Mouse (Mus musculus) liver, adult 2 months (tissue): Measurements from ENCODE around the gene Med27.

Experiments used
- CTCF ChIP-seq: fragments of 200-500 bp; IDR thresholded peaks from 2 replicates; pipeline ENCODE4 v1.5.1; 2011; ENCODE audit warnings: low read depth, low read length, control low read depth
- POLR2A ChIP-seq: fragments of 200-500 bp; IDR thresholded peaks from 2 replicates; pipeline ENCODE4 v1.6.1; 2011; ENCODE audit warnings: low read length, control low read depth; ENCODE audit not compliant: insufficient read depth; ENCODE audit errors: extremely low read depth

- TF ChIP-seq POLR2A (no peak), CTCF (no peak)
These were observed 104.9 kb downstream of the Med27 start for GRCm38 (mm10) chr2:29451368-29451999.
